Mouse (Mus musculus) cerebellum, adult 11 months (tissue): ENCODE data around the gene Srl.
"Not testable (repeated sequence)": the region's sequence is repeated elsewhere in the genome, so short reads cannot be mapped to it uniquely, and the experiment has no call there.

Experiments
- DNase-seq: peaks from one replicate; pipeline ENCODE4 v3.0.0; 2022

The Srl gene

DNA sequence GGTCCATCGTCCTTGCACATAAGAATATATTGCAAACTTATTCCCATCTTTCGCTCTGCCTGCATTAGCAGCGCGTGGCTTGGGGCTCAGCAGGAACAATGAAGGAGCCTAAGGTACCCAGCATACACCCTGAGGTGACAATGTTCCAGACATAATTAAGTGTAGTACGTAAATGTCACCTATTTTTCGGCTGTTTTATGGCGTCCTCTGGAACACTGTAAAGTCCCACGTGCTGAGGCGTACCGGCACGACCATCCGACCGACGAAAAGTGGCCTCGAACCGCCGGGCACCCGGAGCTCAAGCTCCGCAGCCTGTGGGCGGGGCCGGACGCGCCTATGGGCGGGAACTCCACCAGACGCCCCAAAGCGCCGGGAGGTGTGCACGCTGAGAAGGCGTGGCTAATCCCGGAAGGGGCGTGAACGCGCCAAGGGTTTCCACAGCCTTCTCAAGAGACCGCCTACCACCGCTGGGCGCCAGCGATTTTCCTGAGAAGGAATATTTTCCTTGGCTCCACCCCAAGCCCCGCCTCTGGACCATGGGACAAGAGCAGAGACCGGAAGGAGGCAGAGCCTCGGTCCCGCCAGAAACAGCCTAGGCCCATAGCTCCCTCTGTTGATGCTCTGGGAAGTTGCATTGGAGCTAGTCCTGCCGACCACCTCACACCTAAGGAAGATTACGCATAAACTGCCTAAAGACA is at the start of gene Srl:
Srl (minus strand) TSS at position 316 of the 698 bp plus-strand sequence.
- peak; percentile 98 for DNase-seq

DNA sequence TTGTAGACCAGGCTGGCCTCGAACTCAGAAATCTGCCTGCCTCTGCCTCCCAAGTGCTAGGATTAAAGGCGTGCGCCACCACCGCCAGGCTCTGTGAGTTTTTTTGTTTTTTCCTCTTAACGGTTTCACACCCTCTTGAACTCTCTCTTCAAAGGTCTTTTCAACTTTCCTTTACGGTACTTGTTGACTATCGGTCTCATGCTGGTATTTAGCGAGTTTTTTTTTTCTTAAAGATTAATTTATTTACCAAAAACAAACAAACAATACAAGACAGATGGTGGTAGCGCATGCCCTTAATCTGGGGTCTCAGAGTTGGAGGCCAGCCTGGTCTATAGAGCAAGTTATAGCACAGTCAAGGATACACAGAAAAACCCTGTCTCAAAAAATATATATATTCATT is 48.6 kb upstream of the Srl start:
- no peak for DNase-seq

- no peak for DNase-seq
Measured at GRCm38 (mm10) chr16:4587516-4588210, 46.0 kb upstream of the Srl start.

DNA sequence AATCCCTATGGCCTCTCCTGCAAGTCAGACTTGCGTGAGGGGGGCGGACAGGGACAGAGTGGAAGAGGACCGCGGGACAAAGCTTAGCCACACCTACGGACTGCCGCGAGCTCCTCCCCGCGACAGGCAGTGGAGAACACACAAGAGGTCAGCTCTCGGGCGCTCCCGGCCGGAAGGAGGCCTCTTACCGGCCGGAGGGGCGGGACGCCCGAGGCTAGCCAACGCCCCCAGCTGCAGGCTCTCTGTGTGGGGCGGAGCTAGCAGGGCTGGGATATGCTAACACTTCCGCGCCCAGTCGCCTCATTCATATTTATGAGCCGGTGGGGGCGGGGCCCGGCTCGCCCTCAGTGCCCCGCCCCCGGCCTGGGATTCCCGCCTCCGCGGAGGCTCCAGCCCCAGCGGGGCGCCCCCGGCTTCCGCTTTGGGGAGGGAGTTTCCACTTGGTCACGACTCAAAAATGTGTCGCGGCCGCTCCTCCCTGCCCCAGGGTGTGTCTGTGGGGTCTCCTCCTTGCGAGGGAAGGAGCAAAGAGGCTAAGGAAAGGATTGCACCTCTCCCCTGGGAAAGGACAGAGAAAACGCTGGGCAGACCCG is 45.0 kb upstream of the Srl start:
- DNase-seq: peak; percentile 90

GRCm38 (mm10) chr16:4585642-4586530 is 44.3 kb upstream of the Srl start:
- DNase-seq: no peak

GRCm38 (mm10) chr16:4584438-4584837 is 42.8 kb upstream of the Srl start:
- no peak for DNase-seq

- DNase-seq: no peak
Measured at GRCm38 (mm10) chr16:4583807-4584206, 42.2 kb upstream of the Srl start.

- DNase-seq: not testable (repeated sequence)
Measured at GRCm38 (mm10) chr16:4581179-4581578, 39.6 kb upstream of the Srl start.

DNA sequence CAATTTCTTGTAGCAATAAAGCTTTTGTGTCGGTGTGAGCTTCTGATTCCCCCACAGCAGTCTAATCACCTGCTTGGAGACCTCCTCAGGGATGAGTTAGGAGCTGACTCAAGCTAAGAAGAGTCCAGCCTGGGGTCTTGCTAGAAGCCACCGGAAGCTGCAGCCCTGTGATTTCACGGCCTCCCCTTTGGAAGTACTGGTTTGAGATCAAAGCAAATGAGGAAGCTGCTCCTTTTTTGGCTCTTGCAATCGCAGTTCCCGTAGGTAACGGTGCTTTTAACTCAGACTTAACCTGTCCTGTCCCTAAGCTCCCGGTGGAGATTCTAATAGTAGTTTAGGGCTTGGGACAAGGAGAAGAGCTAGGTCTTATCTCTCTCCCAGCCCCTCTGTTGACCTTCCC is 37.0 kb upstream of the Srl start:
- DNase-seq: no peak

DNA sequence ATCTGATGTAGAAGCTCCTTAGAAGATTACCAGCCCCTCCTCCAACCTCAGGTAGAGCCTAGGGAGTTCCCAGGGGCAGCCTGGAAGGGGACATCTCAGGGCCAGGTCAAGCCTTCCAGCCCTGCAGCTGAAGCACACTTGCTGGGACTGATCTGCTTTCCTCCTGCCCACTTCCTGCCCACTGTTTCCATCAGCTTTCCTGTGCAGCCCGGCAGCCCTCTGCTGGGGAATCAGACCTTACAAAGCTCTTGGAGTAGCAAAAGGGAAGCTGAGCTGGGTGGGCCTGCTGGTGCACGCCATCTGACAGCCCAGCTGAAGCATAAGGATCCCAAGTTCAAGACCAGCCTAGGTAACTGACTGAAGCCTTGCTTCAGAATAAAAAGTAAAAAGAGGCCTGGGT is 35.3 kb upstream of the Srl start:
- DNase-seq: no peak

DNA sequence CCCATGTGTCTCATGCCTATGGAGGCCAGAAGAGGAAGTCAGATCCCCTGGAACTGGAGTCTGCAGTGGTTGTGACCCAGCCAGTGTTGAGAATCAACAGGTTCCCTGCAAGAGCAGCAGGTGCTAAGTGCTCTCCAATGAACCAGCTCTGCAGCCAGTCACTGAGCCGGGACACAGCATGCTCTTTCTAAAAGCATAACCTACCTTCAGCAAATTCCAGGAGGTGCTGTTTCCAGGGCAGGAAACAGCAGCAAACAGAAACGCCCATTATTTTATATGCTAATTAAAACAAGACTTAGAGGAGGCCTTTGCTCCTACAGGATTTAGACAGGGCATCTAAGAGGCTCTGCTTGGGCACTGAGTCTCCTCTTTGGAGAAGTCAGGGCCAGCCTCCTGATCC is 34.4 kb upstream of the Srl start:
- no peak for DNase-seq

GRCm38 (mm10) chr16:4570737-4571136 is 29.1 kb upstream of the Srl start:
- no peak for DNase-seq

DNA sequence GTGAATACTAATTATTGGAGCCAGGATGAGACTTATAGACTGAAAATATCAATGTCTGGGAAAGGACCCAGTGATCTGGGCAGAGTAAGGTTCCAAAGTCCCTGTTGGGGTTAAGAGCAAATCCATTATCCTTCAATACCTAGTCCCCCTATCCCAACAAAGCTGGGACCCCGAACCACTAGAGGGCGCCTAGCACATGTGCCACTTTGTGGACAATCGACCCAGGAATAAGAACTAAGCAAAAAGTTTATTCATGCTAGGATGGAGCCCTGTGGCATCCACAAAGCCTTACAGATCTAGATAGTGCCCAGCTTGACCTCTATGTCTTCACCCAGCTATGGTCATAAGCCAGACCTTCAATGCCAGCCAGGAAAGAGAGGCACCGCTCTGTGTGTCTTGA is 26.3 kb upstream of the Srl start:
- peak; percentile 68 for DNase-seq

DNA sequence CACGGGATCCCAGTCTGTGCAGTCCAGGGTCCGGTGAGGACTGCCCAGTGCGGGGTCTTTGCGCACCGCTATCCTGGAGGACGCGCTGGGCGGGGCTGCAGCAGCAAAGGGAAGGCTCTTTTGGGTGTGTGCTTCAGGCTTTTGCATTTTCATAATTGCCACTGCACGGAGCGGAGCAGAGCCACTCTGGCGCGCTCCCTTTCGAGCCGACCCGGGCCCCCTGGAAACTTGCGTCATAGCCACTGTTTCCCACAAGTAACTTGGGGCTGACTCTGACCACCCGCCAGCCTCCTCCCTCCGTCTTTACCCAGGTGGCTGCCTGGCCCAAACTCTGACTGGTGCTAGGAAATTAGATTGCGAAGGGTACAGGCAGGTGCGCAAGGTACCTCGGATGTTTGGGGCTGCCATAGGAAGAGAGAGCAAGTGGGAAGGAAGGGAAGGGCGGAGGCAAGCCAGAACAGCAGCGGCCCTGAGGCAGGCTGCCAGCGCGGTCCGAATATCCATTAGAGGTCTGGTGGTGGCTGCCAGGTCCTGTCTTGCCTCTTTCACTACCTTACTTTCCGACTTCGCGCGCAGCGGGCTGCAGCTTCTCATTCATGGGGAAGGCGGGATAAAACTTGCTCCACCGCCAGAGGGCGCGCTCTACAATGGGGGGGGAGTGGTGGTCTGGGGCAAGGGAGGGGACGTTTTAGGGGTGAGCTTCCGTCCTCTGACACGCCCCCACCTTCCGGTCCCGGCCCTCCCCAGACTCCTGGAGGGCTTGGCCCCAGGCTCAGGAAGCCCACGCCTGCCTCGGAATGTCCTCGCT is 18.7 kb upstream of the Srl start:
- DNase-seq: peak; percentile 62

DNA sequence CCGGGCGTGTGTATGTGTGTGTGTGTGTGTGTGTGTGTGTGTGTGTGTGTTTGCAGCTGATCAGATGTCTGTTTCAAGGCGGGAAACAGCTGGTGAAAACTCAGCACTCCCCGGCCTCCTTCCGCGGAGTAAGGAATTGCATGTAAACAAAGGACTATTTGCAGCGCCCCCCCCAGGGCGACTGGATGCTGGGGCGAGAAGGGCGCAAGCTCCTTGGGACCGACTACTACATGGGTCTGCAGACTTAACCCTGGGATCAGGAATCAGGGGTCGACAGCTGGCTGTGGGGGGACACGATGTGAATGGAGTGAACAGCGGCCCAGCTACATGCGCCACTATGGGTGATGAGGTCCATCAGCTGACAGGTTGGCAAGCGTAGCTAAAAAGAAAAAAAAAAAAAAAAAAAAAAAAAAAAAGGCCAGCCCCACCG is 18.1 kb upstream of the Srl start, which contains the start of gene Tfap4:
Tfap4 (minus strand) TSS at position 140 of the 430 bp plus-strand sequence.
- peak; percentile 76 for DNase-seq

GRCm38 (mm10) chr16:4558980-4559631 is 17.5 kb upstream of the Srl start:
- peak; percentile 69 for DNase-seq

DNA sequence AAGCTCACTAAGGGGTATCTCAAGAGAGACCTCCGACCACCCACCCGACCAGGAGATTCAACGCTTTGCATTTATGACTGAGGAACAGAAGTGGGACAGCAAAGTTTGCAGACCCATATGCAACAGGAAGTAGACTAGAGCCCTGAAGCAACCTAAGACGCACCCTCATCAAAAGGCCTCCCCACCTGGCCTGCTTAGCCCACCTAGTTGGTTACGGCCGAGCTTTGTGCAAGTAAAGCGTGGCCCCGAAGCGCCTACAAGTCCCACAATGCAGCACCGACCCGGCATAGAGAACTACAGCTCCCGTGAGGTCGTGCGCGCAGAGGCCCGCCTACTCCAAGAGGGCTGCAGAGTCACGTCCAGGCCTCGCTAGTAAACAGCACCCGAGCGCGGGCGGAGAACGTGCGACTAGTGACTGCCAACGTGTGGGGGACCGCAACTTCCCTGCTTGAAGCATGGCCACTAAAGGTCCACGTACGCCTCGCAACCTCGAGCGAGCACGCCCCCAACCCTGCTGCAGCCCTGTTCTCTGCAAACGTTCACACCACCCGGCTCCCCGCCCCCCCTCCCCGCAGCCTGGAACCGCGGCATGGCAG is 16.9 kb upstream of the Srl start:
- DNase-seq: peak; percentile 84

DNA sequence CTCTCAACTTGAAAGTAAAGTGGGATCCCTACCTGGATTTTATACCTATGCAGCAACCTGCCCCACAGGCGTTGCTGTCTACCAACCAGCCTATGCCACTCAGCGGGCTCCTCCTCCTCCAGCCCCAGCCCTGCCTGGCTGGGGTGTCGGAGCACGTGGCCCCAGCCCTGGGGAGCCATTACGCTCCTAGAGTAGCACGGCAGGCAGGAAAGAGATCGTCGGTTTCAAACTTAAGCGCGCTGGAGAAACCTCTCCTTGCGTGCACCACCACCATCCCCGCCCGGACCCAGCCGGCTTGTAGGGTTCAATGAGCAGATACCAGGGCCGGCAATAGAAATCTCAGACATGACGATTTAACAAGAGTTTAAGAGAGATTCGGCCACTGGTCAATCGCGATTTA is 16.3 kb upstream of the Srl start:
- peak; percentile 51 for DNase-seq

DNA sequence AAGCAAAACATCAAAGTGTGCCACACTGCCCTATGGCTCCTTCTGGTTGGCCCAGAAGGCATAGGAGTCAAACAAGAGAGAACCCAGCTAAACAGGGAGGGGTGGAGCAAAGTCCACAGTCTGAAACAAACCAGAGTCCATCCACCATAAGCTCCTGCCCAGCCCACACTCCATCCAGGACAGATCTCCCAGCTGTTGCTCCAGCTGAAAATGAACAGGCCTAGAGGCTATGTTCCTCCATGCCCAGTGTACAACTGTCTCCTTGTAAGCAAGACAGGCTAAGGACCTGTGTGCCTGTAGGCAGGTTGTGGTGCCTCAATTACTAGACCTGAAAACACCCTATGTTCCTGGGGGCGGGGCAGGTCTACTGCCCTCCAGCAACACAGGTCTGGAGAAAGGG is 15.5 kb upstream of the Srl start:
- no peak for DNase-seq

DNA sequence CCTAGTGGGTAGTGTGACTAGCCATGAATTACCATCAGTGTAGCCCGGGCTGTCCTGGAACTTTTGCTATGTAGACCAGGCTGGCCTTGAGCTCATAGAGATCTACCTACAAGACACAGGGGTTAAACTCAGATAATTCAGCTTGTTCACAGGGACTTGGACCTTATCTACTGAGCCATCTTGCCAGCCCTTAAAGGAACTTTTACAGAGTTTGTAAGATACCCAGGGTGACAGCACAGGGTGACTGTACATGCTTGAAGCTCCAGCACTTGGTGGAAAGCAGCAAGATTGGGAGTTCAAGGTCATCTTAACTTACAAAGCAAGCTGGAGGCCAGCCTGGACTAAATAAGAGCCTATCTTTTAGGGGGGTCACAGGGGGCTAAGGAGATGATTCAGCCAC is 13.9 kb upstream of the Srl start:
- no peak for DNase-seq
